Mouse (Mus musculus): ENCODE measurements around the gene Tex14. TPM values are rescaled to one million over a fixed set of nuclear protein-coding genes. Genes with fewer than 3 reads are reported as not detected.

Tex14 gene
- total RNA-seq, 1 experiment from 2014 or later: 4.8 TPM

GRCm38 (mm10) chr11:87600322-87600853, 195.5 kb downstream of the Tex14 start:
- ATAC-seq (ENCODE audit: extremely low read depth, insufficient number of reproducible peaks, low FRiP score, poor library complexity, severe bottlenecking): no peak

GRCm38 (mm10) chr11:87602234-87602633, 197.4 kb downstream of the Tex14 start:
- no peak for ATAC-seq (ENCODE audit: extremely low read depth, insufficient number of reproducible peaks, low FRiP score, poor library complexity, severe bottlenecking)

GRCm38 (mm10) chr11:87603571-87603970, 198.7 kb downstream of the Tex14 start:
- no peak for ATAC-seq (ENCODE audit: extremely low read depth, insufficient number of reproducible peaks, low FRiP score, poor library complexity, severe bottlenecking)

Other genes starting within 250 kb of the Tex14 start
- gene Ppm1e, start 46.0 kb upstream of the Tex14 start, total RNA-seq (2017): 4.1 and 5.4 TPM in 2 replicates
- gene Rad51c, start 111 bp upstream of the Tex14 start, total RNA-seq (2017): 4.2 and 9.9 TPM in 2 replicates
- not detected in 2 replicates for gene Gm11492, start 161.6 kb downstream of the Tex14 start, total RNA-seq (2017)
- gene Sept4, start 163.8 kb downstream of the Tex14 start, total RNA-seq (2017): 1.4 and 1.5 TPM in 2 replicates
- 27.7 TPM in 2 replicates for gene Mtmr4, start 187.1 kb downstream of the Tex14 start, total RNA-seq (2017)
- not detected in 2 replicates for gene Hsf5, start 212.1 kb downstream of the Tex14 start, total RNA-seq (2017)